Mouse (Mus musculus): ENCODE measurements around the gene Phc1. TPM values are rescaled to one million over a fixed set of nuclear protein-coding genes. Genes with fewer than 3 reads are reported as not detected.

Phc1 gene
- polyA plus RNA-seq, 1 experiment from 2014 or later, result 6.5 TPM

GRCm38 (mm10) chr6:122346399-122346798 lies 6.0 kb upstream of the Phc1 start:
- 87% methylated on average over 6 of the region's 7 CpGs for WGBS
- TF ChIP-seq CTCF (IDR thresholded peaks at IDR 0.05) (no peak), EP300 (IDR thresholded peaks at IDR 0.05) (no peak)

GRCm38 (mm10) chr6:122345731-122346130 lies 5.4 kb upstream of the Phc1 start:
- H3K4me2 ChIP-seq (replicated peaks; ENCODE audit: low read depth, low read length), result no peak overlapping the region
- H3K9ac ChIP-seq (replicated peaks; ENCODE audit: low read depth), result no peak overlapping the region
- H3K27ac ChIP-seq (ENCODE audit: low read length), result no peak overlapping the region
- H3K27me3 ChIP-seq (replicated peaks; ENCODE audit: insufficient read depth, low read length), result no peaks in the 10 kb centered on the region
- H3K4me1 ChIP-seq (ENCODE audit: insufficient read depth, low read depth, low read length), result no peaks in the 10 kb centered on the region; the same call in 1 of the 2 replicates
- H3K4me3 ChIP-seq (ENCODE audit: low read depth, low read length), result no peak overlapping the region
- WGBS, result 57% methylated on average over 6 of the region's 6 CpGs
- no peak for ATAC-seq
- DNase-seq (ENCODE audit: low spot score), result no peak
- TF ChIP-seq EP300 (IDR thresholded peaks at IDR 0.05), result no peak
- no peak for TF ChIP-seq CTCF (IDR thresholded peaks at IDR 0.05)
- no peaks in the 10 kb centered on the region for H3K9me3 ChIP-seq (ENCODE audit: low read length)
- no peaks in the 10 kb centered on the region for H3K36me3 ChIP-seq (ENCODE audit: insufficient read depth, low read length)

More at GRCm38 (mm10) chr6:122346399-122346798, 6.0 kb upstream of the Phc1 start:
- H3K27ac ChIP-seq (ENCODE audit: low read length), result no peak overlapping the region
- H3K9me3 ChIP-seq (ENCODE audit: low read length), result no peaks in the 10 kb centered on the region
- H3K4me3 ChIP-seq (ENCODE audit: low read depth, low read length), result no peak overlapping the region
- H3K9ac ChIP-seq (replicated peaks; ENCODE audit: low read depth), result no peak overlapping the region
- no peaks in the 10 kb centered on the region for H3K27me3 ChIP-seq (replicated peaks; ENCODE audit: insufficient read depth, low read length)
- DNase-seq (ENCODE audit: low spot score) (no peak), ATAC-seq (no peak)
- no peaks in the 10 kb centered on the region for H3K36me3 ChIP-seq (ENCODE audit: insufficient read depth, low read length)
- no peaks in the 10 kb centered on the region for H3K4me1 ChIP-seq (ENCODE audit: insufficient read depth, low read depth, low read length)
- H3K4me2 ChIP-seq (replicated peaks; ENCODE audit: low read depth, low read length), result no peak overlapping the region

- Histone ChIP-seq H3K9ac (replicated peaks; ENCODE audit: low read depth) (no peak overlapping the region), H3K4me1 (ENCODE audit: insufficient read depth, low read depth, low read length) (no peaks in the 10 kb centered on the region; the same call in 1 of the 2 replicates), H3K36me3 (ENCODE audit: insufficient read depth, low read length) (no peaks in the 10 kb centered on the region), H3K4me3 (ENCODE audit: low read depth, low read length) (no peak overlapping the region), H3K27me3 (replicated peaks; ENCODE audit: insufficient read depth, low read length) (no peaks in the 10 kb centered on the region), H3K27ac (ENCODE audit: low read length) (no peak overlapping the region), H3K4me2 (replicated peaks; ENCODE audit: low read depth, low read length) (no peak overlapping the region), H3K9me3 (ENCODE audit: low read length) (no peaks in the 10 kb centered on the region)
- no peak for TF ChIP-seq EP300 (IDR thresholded peaks at IDR 0.05)
- no peak for TF ChIP-seq CTCF (IDR thresholded peaks at IDR 0.05)
- WGBS, result 42% methylated on average over 9 of the region's 9 CpGs
- ATAC-seq (peak; percentile 18; the same call in 1 of the 2 replicates), DNase-seq (ENCODE audit: low spot score) (peak; percentile 59)
These were observed 4.2 kb upstream of the Phc1 start for GRCm38 (mm10) chr6:122344386-122345116.

GRCm38 (mm10) chr6:122343719-122344118 lies 3.4 kb upstream of the Phc1 start:
- Histone ChIP-seq H3K27ac (ENCODE audit: low read length) (no peak overlapping the region), H3K4me1 (ENCODE audit: insufficient read depth, low read depth, low read length) (no peaks in the 10 kb centered on the region; the same call in 1 of the 2 replicates), H3K4me3 (ENCODE audit: low read depth, low read length) (no peak overlapping the region), H3K9ac (replicated peaks; ENCODE audit: low read depth) (no peak overlapping the region), H3K9me3 (ENCODE audit: low read length) (no peaks in the 10 kb centered on the region), H3K4me2 (replicated peaks; ENCODE audit: low read depth, low read length) (no peak overlapping the region), H3K36me3 (ENCODE audit: insufficient read depth, low read length) (no peaks in the 10 kb centered on the region), H3K27me3 (replicated peaks; ENCODE audit: insufficient read depth, low read length) (no peaks in the 10 kb centered on the region)
- no peak for ATAC-seq
- 12% methylated on average over 10 of the region's 10 CpGs for WGBS
- peak; percentile 19 for DNase-seq (ENCODE audit: low spot score)
- TF ChIP-seq CTCF (IDR thresholded peaks at IDR 0.05) (no peak), EP300 (IDR thresholded peaks at IDR 0.05) (no peak)

- H3K9ac ChIP-seq (replicated peaks; ENCODE audit: low read depth), result no peak overlapping the region
- H3K4me3 ChIP-seq (ENCODE audit: low read depth, low read length), result no peak overlapping the region
- no peaks in the 10 kb centered on the region for H3K27me3 ChIP-seq (replicated peaks; ENCODE audit: insufficient read depth, low read length)
- H3K9me3 ChIP-seq (ENCODE audit: low read length), result no peaks in the 10 kb centered on the region
- no peak for TF ChIP-seq CTCF (IDR thresholded peaks at IDR 0.05)
- no peak for TF ChIP-seq EP300 (IDR thresholded peaks at IDR 0.05)
- no peaks in the 10 kb centered on the region; the same call in 1 of the 2 replicates for H3K4me1 ChIP-seq (ENCODE audit: insufficient read depth, low read depth, low read length)
- H3K27ac ChIP-seq (ENCODE audit: low read length), result no peak overlapping the region
- DNase-seq (ENCODE audit: low spot score) (no peak), ATAC-seq (no peak)
- WGBS, result 22% methylated on average over 5 of the region's 5 CpGs
- no peaks in the 10 kb centered on the region for H3K36me3 ChIP-seq (ENCODE audit: insufficient read depth, low read length)
- H3K4me2 ChIP-seq (replicated peaks; ENCODE audit: low read depth, low read length), result no peak overlapping the region
These were observed 1.8 kb upstream of the Phc1 start for GRCm38 (mm10) chr6:122342125-122342524.

- 0 out of 2 replicates have a peak, but pooled peaks have one; percentile 18 for ATAC-seq
- 45% methylated on average over 7 of the region's 7 CpGs for WGBS
- H3K27ac ChIP-seq (ENCODE audit: low read length), result 0 out of 2 replicates have a peak overlapping the region, but pooled peaks have one; percentile 32
These were observed 863 bp upstream of the Phc1 start for GRCm38 (mm10) chr6:122341038-122341810.

More at GRCm38 (mm10) chr6:122341038-122341810, 863 bp upstream of the Phc1 start:
- Histone ChIP-seq H3K4me1 (ENCODE audit: insufficient read depth, low read depth, low read length) (no peaks in the 10 kb centered on the region; the same call in 1 of the 2 replicates), H3K27me3 (replicated peaks; ENCODE audit: insufficient read depth, low read length) (no peaks in the 10 kb centered on the region), H3K9ac (replicated peaks; ENCODE audit: low read depth) (no peak overlapping the region), H3K36me3 (ENCODE audit: insufficient read depth, low read length) (no peaks in the 10 kb centered on the region), H3K4me2 (replicated peaks; ENCODE audit: low read depth, low read length) (peak overlapping the region; percentile 63), H3K9me3 (ENCODE audit: low read length) (no peaks in the 10 kb centered on the region), H3K4me3 (ENCODE audit: low read depth, low read length) (no peak overlapping the region)
- peak; percentile 71 for DNase-seq (ENCODE audit: low spot score)
- TF ChIP-seq EP300 (IDR thresholded peaks at IDR 0.05) (no peak), CTCF (IDR thresholded peaks at IDR 0.05) (no peak)
